Mouse (Mus musculus): ENCODE data around the gene Smr3a. TPM values are rescaled to one million over a fixed set of nuclear protein-coding genes. Genes with fewer than 3 reads are reported as not detected.

Smr3a gene
- not detected in 2 replicates for polyA plus RNA-seq (2015; fragmentation: Nextera tagmentation; extraction: Ambion mirVana)

- H3K9ac ChIP-seq (replicated peaks) = no peak within 1 kb of the TSS
- no peaks in the 10 kb centered on the region for H3K36me3 ChIP-seq (replicated peaks; ENCODE audit: insufficient read depth, low read length)
- DNase-seq (no peak), ATAC-seq (no peak)
- H3K4me2 ChIP-seq (ENCODE audit: low read depth, low read length) = no peak within 1 kb of the TSS
- H3K27me3 ChIP-seq (ENCODE audit: insufficient read depth, low read length) = no peaks in the 10 kb centered on the region
- no peaks in the 10 kb centered on the region for H3K4me1 ChIP-seq (ENCODE audit: insufficient read depth)
- WGBS (ENCODE audit: insufficient replicate concordance) = 67% methylated on average over 3 of the region's 3 CpGs
- no peak within 1 kb of the TSS for H3K27ac ChIP-seq (ENCODE audit: low read depth)
- TF ChIP-seq CTCF (IDR thresholded peaks at IDR 0.05; ENCODE audit: low read depth) = no peak
- no peak for TF ChIP-seq EP300 (IDR thresholded peaks at IDR 0.05; ENCODE audit: low read depth)
- H3K4me3 ChIP-seq (ENCODE audit: low read depth, low read length) = no peak within 1 kb of the TSS
- H3K9me3 ChIP-seq (ENCODE audit: low read length) = no peaks in the 10 kb centered on the region
Observed at GRCm38 (mm10) chr5:88002249-88002648, at the start of gene Smr3a. Gene Smr3a (plus strand): TSS chr5:88002549.

GRCm38 (mm10) chr5:87969201-87969600, 33.1 kb upstream of the Smr3a start, which contains the start of the genes 2310003L06Rik and Gm28434:
Gene 2310003L06Rik (plus strand): TSS chr5:87969459.
Gene Gm28434 (plus strand): TSS chr5:87969517.
- TF ChIP-seq EP300 (IDR thresholded peaks at IDR 0.05; ENCODE audit: low read depth) (no peak), CTCF (IDR thresholded peaks at IDR 0.05; ENCODE audit: low read depth) (no peak)
- ATAC-seq = no peak
- H3K36me3 ChIP-seq (replicated peaks; ENCODE audit: insufficient read depth, low read length) = no peaks in the 10 kb centered on the region
- H3K4me1 ChIP-seq (ENCODE audit: insufficient read depth) = no peaks in the 10 kb centered on the region
- no peak for DNase-seq
- 49% methylated on average over 2 of the region's 2 CpGs for WGBS (ENCODE audit: insufficient replicate concordance)
- no peak within 1 kb of the TSS for H3K9ac ChIP-seq (replicated peaks)
- no peaks in the 10 kb centered on the region for H3K27me3 ChIP-seq (ENCODE audit: insufficient read depth, low read length)
- H3K27ac ChIP-seq (ENCODE audit: low read depth) = no peak within 1 kb of the TSS
- no peaks in the 10 kb centered on the region for H3K9me3 ChIP-seq (ENCODE audit: low read length)
- no peak within 1 kb of the TSS for H3K4me2 ChIP-seq (ENCODE audit: low read depth, low read length)
- H3K4me3 ChIP-seq (ENCODE audit: low read depth, low read length) = no peak within 1 kb of the TSS

GRCm38 (mm10) chr5:87979139-87979538, 23.2 kb upstream of the Smr3a start, which contains the start of gene Cabs1:
Gene Cabs1 (plus strand): TSS chr5:87979439.
- no peak for ATAC-seq
- no peaks in the 10 kb centered on the region for H3K36me3 ChIP-seq (replicated peaks; ENCODE audit: insufficient read depth, low read length)
- DNase-seq = no peak
- 77% methylated on average over 3 of the region's 3 CpGs for WGBS (ENCODE audit: insufficient replicate concordance)
- no peaks in the 10 kb centered on the region for H3K4me1 ChIP-seq (ENCODE audit: insufficient read depth)
- no peak within 1 kb of the TSS for H3K27ac ChIP-seq (ENCODE audit: low read depth)
- H3K9me3 ChIP-seq (ENCODE audit: low read length) = no peaks in the 10 kb centered on the region
- no peaks in the 10 kb centered on the region for H3K27me3 ChIP-seq (ENCODE audit: insufficient read depth, low read length)
- no peak for TF ChIP-seq EP300 (IDR thresholded peaks at IDR 0.05; ENCODE audit: low read depth)
- TF ChIP-seq CTCF (IDR thresholded peaks at IDR 0.05; ENCODE audit: low read depth) = no peak
- H3K4me2 ChIP-seq (ENCODE audit: low read depth, low read length) = no peak within 1 kb of the TSS
- no peak within 1 kb of the TSS for H3K4me3 ChIP-seq (ENCODE audit: low read depth, low read length)
- H3K9ac ChIP-seq (replicated peaks) = no peak within 1 kb of the TSS

GRCm38 (mm10) chr5:87982468-87983214, 19.7 kb upstream of the Smr3a start:
- Histone ChIP-seq H3K36me3 (replicated peaks; ENCODE audit: insufficient read depth, low read length) (no peaks in the 10 kb centered on the region), H3K4me3 (ENCODE audit: low read depth, low read length) (no peak overlapping the region), H3K27me3 (ENCODE audit: insufficient read depth, low read length) (no peaks in the 10 kb centered on the region), H3K9ac (replicated peaks) (no peak overlapping the region), H3K4me2 (ENCODE audit: low read depth, low read length) (no peak overlapping the region), H3K9me3 (ENCODE audit: low read length) (no peaks in the 10 kb centered on the region), H3K4me1 (ENCODE audit: insufficient read depth) (no peaks in the 10 kb centered on the region), H3K27ac (ENCODE audit: low read depth) (no peak overlapping the region)
- DNase-seq (no peak), ATAC-seq (no peak; the same call in 1 of the 2 replicates)
- TF ChIP-seq EP300 (IDR thresholded peaks at IDR 0.05; ENCODE audit: low read depth) = no peak
- TF ChIP-seq CTCF (IDR thresholded peaks at IDR 0.05; ENCODE audit: low read depth) = no peak
- 42% methylated on average over 3 of the region's 3 CpGs for WGBS (ENCODE audit: insufficient replicate concordance)

GRCm38 (mm10) chr5:88005241-88005640, 2.9 kb downstream of the Smr3a start:
- H3K27ac ChIP-seq (ENCODE audit: low read depth) = no peak overlapping the region
- TF ChIP-seq EP300 (IDR thresholded peaks at IDR 0.05; ENCODE audit: low read depth) (no peak), CTCF (IDR thresholded peaks at IDR 0.05; ENCODE audit: low read depth) (no peak)
- no peak for DNase-seq
- ATAC-seq = no peak
- no peaks in the 10 kb centered on the region for H3K27me3 ChIP-seq (ENCODE audit: insufficient read depth, low read length)
- no peaks in the 10 kb centered on the region for H3K9me3 ChIP-seq (ENCODE audit: low read length)
- H3K4me2 ChIP-seq (ENCODE audit: low read depth, low read length) = no peak overlapping the region
- H3K4me3 ChIP-seq (ENCODE audit: low read depth, low read length) = no peak overlapping the region
- no peaks in the 10 kb centered on the region for H3K36me3 ChIP-seq (replicated peaks; ENCODE audit: insufficient read depth, low read length)
- H3K9ac ChIP-seq (replicated peaks) = no peak overlapping the region
- no peaks in the 10 kb centered on the region for H3K4me1 ChIP-seq (ENCODE audit: insufficient read depth)

Other genes starting within 250 kb of the Smr3a start
- gene Csn1s2a, start 228.0 kb upstream of the Smr3a start, polyA plus RNA-seq (2015; fragmentation: Nextera tagmentation; extraction: Ambion mirVana) = not detected in 2 replicates
- gene Csn1s2b, start 194.5 kb upstream of the Smr3a start, polyA plus RNA-seq (2015; fragmentation: Nextera tagmentation; extraction: Ambion mirVana) = not detected in 2 replicates
- gene Prr27, start 176.9 kb upstream of the Smr3a start, polyA plus RNA-seq (2015; fragmentation: Nextera tagmentation; extraction: Ambion mirVana) = not detected in 2 replicates
- not detected in 2 replicates for gene Odam, start 117.5 kb upstream of the Smr3a start, polyA plus RNA-seq (2015; fragmentation: Nextera tagmentation; extraction: Ambion mirVana)
- not detected in 2 replicates for gene Csn3, start 77.0 kb upstream of the Smr3a start, polyA plus RNA-seq (2015; fragmentation: Nextera tagmentation; extraction: Ambion mirVana)
- gene 2310003L06Rik, start 33.1 kb upstream of the Smr3a start, polyA plus RNA-seq (2015; fragmentation: Nextera tagmentation; extraction: Ambion mirVana) = not detected in 2 replicates
- gene Gm28434, start 33.0 kb upstream of the Smr3a start, polyA plus RNA-seq (2015; fragmentation: Nextera tagmentation; extraction: Ambion mirVana) = not detected in 2 replicates
- gene Cabs1, start 23.1 kb upstream of the Smr3a start, polyA plus RNA-seq (2015; fragmentation: Nextera tagmentation; extraction: Ambion mirVana) = not detected in 2 replicates
- not detected in 2 replicates for gene Smr2, start 84.0 kb downstream of the Smr3a start, polyA plus RNA-seq (2015; fragmentation: Nextera tagmentation; extraction: Ambion mirVana)
- gene Gm11116, start 109.0 kb downstream of the Smr3a start, polyA plus RNA-seq (2015; fragmentation: Nextera tagmentation; extraction: Ambion mirVana) = not detected in 2 replicates
- gene Gm11115, start 151.6 kb downstream of the Smr3a start, polyA plus RNA-seq (2015; fragmentation: Nextera tagmentation; extraction: Ambion mirVana) = not detected in 2 replicates

Measured in liver, postnatal 0 days (tissue).